Mouse (Mus musculus) heart, postnatal 0 days (tissue): ENCODE results near the gene Baz2b. TPM values are rescaled to one million over a fixed set of nuclear protein-coding genes. Genes with fewer than 3 reads are reported as not detected.

Experiments used
- ATAC-seq: fragments of 200-750 bp; cut with Nextera tagmentation; 2 replicates; pipeline ENCODE4 v1.8.0; 2017; ENCODE audit warnings: low read depth, moderate number of reproducible peaks, moderate library complexity; ENCODE audit not compliant: insufficient read depth
- DNase-seq: peaks from one replicate; pipeline ENCODE4 v3.0.0-alpha.2; 2016; ENCODE audit warnings: low spot score
- H3K27ac ChIP-seq: fragments of 300-500 bp; sonication (generic); 2 replicates; pipeline ENCODE4 v1.5.1; 2014; ENCODE audit warnings: low read depth, mild to moderate bottlenecking
- H3K27me3 ChIP-seq: fragments of 300-500 bp; sonication (generic); 2 replicates; pipeline ENCODE4 v1.6.1; 2014; ENCODE audit warnings: low read length, mixed read lengths; ENCODE audit not compliant: control insufficient read depth, insufficient read depth
- H3K36me3 ChIP-seq: fragments of 300-500 bp; sonication (generic); replicated peaks from 2 replicates; pipeline ENCODE4 v1.6.1; 2014; ENCODE audit warnings: low read length, mixed read lengths; ENCODE audit not compliant: control insufficient read depth, insufficient read depth
- H3K4me1 ChIP-seq: fragments of 300-500 bp; sonication (generic); 2 replicates; pipeline ENCODE4 v1.6.1; 2014; ENCODE audit warnings: antibody characterized with exemption; ENCODE audit not compliant: control insufficient read depth, insufficient read depth
- H3K4me2 ChIP-seq: fragments of 300-500 bp; sonication (generic); 2 replicates; pipeline ENCODE4 v1.6.1; 2014; ENCODE audit warnings: low read depth, mild to moderate bottlenecking, low read length, moderate library complexity
- H3K4me3 ChIP-seq: fragments of 300-500 bp; sonication (generic); 2 replicates; pipeline ENCODE4 v1.5.1; 2014; ENCODE audit warnings: low read depth, low read length
- H3K9ac ChIP-seq: fragments of 300-500 bp; sonication (generic); replicated peaks from 2 replicates; pipeline ENCODE4 v1.6.1; 2014; ENCODE audit warnings: low read depth, low read length, mixed read lengths
- H3K9me3 ChIP-seq: fragments of 300-500 bp; sonication (generic); replicated peaks from 2 replicates; pipeline ENCODE4 v1.6.1; 2016; ENCODE audit warnings: low read length; ENCODE audit not compliant: control insufficient read depth
- CTCF ChIP-seq: IDR thresholded peaks from 2 replicates; pipeline ENCODE4 v1.5.1; 2016; ENCODE audit warnings: antibody characterized with exemption, control low read depth, low read depth
- EP300 ChIP-seq: IDR thresholded peaks from 2 replicates; pipeline ENCODE4 v1.6.1; 2016; ENCODE audit warnings: antibody characterized with exemption, low read depth
- WGBS: fragments of 180-500 bp; shearing (Covaris S2); extraction: QIAGEN DNeasy Blood & Tissue Kit; methylation state at CpG from one replicate; pipeline ENCODE4 v1.1.7; 2014; 5-methylcytosine and 5-hydroxymethylcytosine counted together
- polyA plus RNA-seq: library from polyadenylated mRNA; unstranded; fragments of >200 nt; fragmentation: Nextera tagmentation; extraction: Ambion mirVana; gene quantifications from 2 replicates; pipeline ENCODE4 v1.2.1, GENCODE M21; 2015
- total RNA-seq: library from RNA; depleted of rRNA; stranded (reverse); fragments of >200 nt; gene quantifications from 2 replicates; pipeline ENCODE4 v1.2.3, GENCODE M21; 2014; ENCODE audit warnings: low replicate concordance

The Baz2b gene
- total and polyA plus RNA-seq, 2 experiments from 2014 or later, result 40.3 to 46.2 TPM

GRCm38 (mm10) chr2:60124648-60125048, 85.0 kb downstream of the Baz2b start:
- H3K4me1 ChIP-seq, result peaks cover 25% of the 10 kb centered on the region; the same call in 1 of the 2 replicates
- no peaks in the 10 kb centered on the region for H3K27me3 ChIP-seq
- no peak for TF ChIP-seq CTCF
- TF ChIP-seq EP300, result no peak
- ATAC-seq, result peak; percentile 78
- H3K9ac ChIP-seq, result peak overlapping the region; percentile 99
- no peaks in the 10 kb centered on the region for H3K9me3 ChIP-seq
- H3K36me3 ChIP-seq, result no peaks in the 10 kb centered on the region
- H3K27ac ChIP-seq, result peak overlapping the region; percentile 99
- DNase-seq, result no peak
- peak overlapping the region; percentile 71 for H3K4me2 ChIP-seq
- 0% methylated on average over 26 of the region's 47 CpGs for WGBS
- H3K4me3 ChIP-seq, result peak overlapping the region; percentile 92

- Histone ChIP-seq H3K27ac (peak overlapping the region; percentile 99), H3K9ac (peak overlapping the region; percentile 99), H3K4me3 (peak overlapping the region; percentile 92), H3K4me1 (peaks cover 27% of the 10 kb centered on the region), H3K36me3 (no peaks in the 10 kb centered on the region), H3K27me3 (no peaks in the 10 kb centered on the region), H3K4me2 (peak overlapping the region; percentile 71), H3K9me3 (no peaks in the 10 kb centered on the region)
- peak; percentile 55 for DNase-seq
- 2% methylated on average over 13 of the region's 13 CpGs for WGBS
- no peak for ATAC-seq
- TF ChIP-seq EP300 (no peak), CTCF (no peak)
Observed at GRCm38 (mm10) chr2:60123911-60124647, 85.6 kb downstream of the Baz2b start.

GRCm38 (mm10) chr2:60123061-60123874, 86.4 kb downstream of the Baz2b start:
- no peak for TF ChIP-seq CTCF
- TF ChIP-seq EP300, result no peak
- peak overlapping the region; percentile 53 for H3K4me2 ChIP-seq
- WGBS, result 32% methylated on average over 6 of the region's 6 CpGs
- H3K4me1 ChIP-seq, result peaks cover 33% of the 10 kb centered on the region
- H3K9me3 ChIP-seq, result no peaks in the 10 kb centered on the region
- peak overlapping the region; percentile 15; the same call in 1 of the 2 replicates for H3K27ac ChIP-seq
- H3K36me3 ChIP-seq, result no peaks in the 10 kb centered on the region
- H3K9ac ChIP-seq, result peak overlapping the region; percentile 23; the same call in 1 of the 2 replicates
- ATAC-seq (no peak), DNase-seq (peak; percentile 57)
- peak overlapping the region; percentile 27 for H3K4me3 ChIP-seq
- no peaks in the 10 kb centered on the region for H3K27me3 ChIP-seq

GRCm38 (mm10) chr2:60122188-60122587, 87.5 kb downstream of the Baz2b start:
- TF ChIP-seq CTCF, result no peak
- no peak for TF ChIP-seq EP300
- Histone ChIP-seq H3K27me3 (no peaks in the 10 kb centered on the region), H3K36me3 (no peaks in the 10 kb centered on the region), H3K4me3 (no peak overlapping the region), H3K27ac (no peak overlapping the region), H3K9me3 (no peaks in the 10 kb centered on the region), H3K9ac (no peak overlapping the region), H3K4me1 (peaks cover 41% of the 10 kb centered on the region), H3K4me2 (peak overlapping the region; percentile 36; the same call in 1 of the 2 replicates)
- DNase-seq (peak; percentile 42), ATAC-seq (no peak)
- WGBS, result 51% methylated on average over 2 of the region's 2 CpGs

- Histone ChIP-seq H3K9me3 (no peaks in the 10 kb centered on the region), H3K4me3 (no peak overlapping the region), H3K27ac (no peak overlapping the region), H3K4me2 (no peak overlapping the region), H3K9ac (no peak overlapping the region), H3K4me1 (peaks cover 48% of the 10 kb centered on the region), H3K27me3 (no peaks in the 10 kb centered on the region), H3K36me3 (no peaks in the 10 kb centered on the region)
- 58% methylated on average over 2 of the region's 2 CpGs for WGBS
- ATAC-seq (no peak), DNase-seq (no peak)
- no peak for TF ChIP-seq CTCF
- TF ChIP-seq EP300, result no peak
Observed at GRCm38 (mm10) chr2:60120681-60121080, 89.0 kb downstream of the Baz2b start.
